In genomic region chr4:140047807-140048362, GRCm38 (mm10) we compare ENCODE assay signal across 16 mouse cellular contexts.
DNase-seq lines count a peak whose midpoint lies in the region; ATAC-seq lines count a peak whose summit lies in the region.
"Had no signal": no experiment of that assay in that cellular context is flagged by ENCODE, and none has a peak within 500 bp of the region (broad histone marks: within the 10 kb centered on the region; RNA-seq: fewer than 3 reads in every experiment).

No protein-coding gene starts in this region.

- no peak overlapping the region for H3K27ac ChIP-seq in midbrain, embryonic 16.5 days (ENCODE audit: low read length)
- H3K27ac ChIP-seq: kidney, postnatal 0 days; neural tube, embryonic 13.5 days had no signal

- H3K9me3 ChIP-seq in midbrain, embryonic 16.5 days (replicated peaks; ENCODE audit: control insufficient read depth, low read length, poor library complexity, severe bottlenecking) = no peaks in the 10 kb centered on the region; the same call in 1 of the 2 replicates

- no peaks in the 10 kb centered on the region for H3K36me3 ChIP-seq in midbrain, embryonic 16.5 days (ENCODE audit: control insufficient read depth, insufficient read depth, low read length)
- H3K36me3 ChIP-seq: G1E; neural tube, embryonic 13.5 days had no signal

- H3K4me2 ChIP-seq in midbrain, embryonic 16.5 days (ENCODE audit: low read length) = no peak overlapping the region
- H3K4me2 ChIP-seq: neural tube, embryonic 13.5 days had no signal

- H3K4me1 ChIP-seq in midbrain, embryonic 16.5 days (ENCODE audit: control insufficient read depth, insufficient read depth, low read length) = 0 out of 2 replicates have a peak, but pooled peaks cover 5% of the 10 kb centered on the region

- 0 out of 2 replicates have a peak, but pooled peaks have one; percentile 40 for ATAC-seq in midbrain, embryonic 16.5 days
- no peak for ATAC-seq in monocyte, adult 5-6 weeks (replicated peaks; ENCODE audit: insufficient number of reproducible peaks, low FRiP score, low TSS enrichment, poor library complexity, severe bottlenecking)
- ATAC-seq: lung, postnatal 0 days had no signal

- 65% methylated on average over 10 of the region's 10 CpGs for WGBS in midbrain, embryonic 16.5 days

- H3K4me3 ChIP-seq in midbrain, embryonic 16.5 days (ENCODE audit: low read depth, low read length) = no peak overlapping the region
- H3K4me3 ChIP-seq: erythroblast, embryonic 14.5 days; neural tube, embryonic 13.5 days had no signal

- no peak overlapping the region for H3K9ac ChIP-seq in midbrain, embryonic 16.5 days (ENCODE audit: low read depth, low read length)
- H3K9ac ChIP-seq: neural tube, embryonic 13.5 days had no signal

- peak; percentile 32 for DNase-seq in embryo, embryonic 11 days
- no peak for DNase-seq in embryo, embryonic 10.5 days (ENCODE audit: low spot score)
- peak; percentile 55 to 69 for DNase-seq in layer of hippocampus, postnatal 14 days (ENCODE audit: low spot score in 2 of 2)
- DNase-seq in layer of hippocampus, postnatal 36 days = no peak
- DNase-seq in R1 (ENCODE audit: low read depth, low spot score) = peak; percentile 95
- no peak for DNase-seq in left cerebral cortex, postnatal 36 days (ENCODE audit: low spot score in 2 of 2)
- DNase-seq: cerebellum, adult 11-12 months; heart, postnatal 10 days; right cerebral cortex, adult 18-20 months had no signal

- no peaks in the 10 kb centered on the region for H3K27me3 ChIP-seq in midbrain, embryonic 16.5 days (ENCODE audit: control insufficient read depth, insufficient read depth, low read depth, low read length)
- H3K27me3 ChIP-seq: neural tube, embryonic 13.5 days had no signal

- intact Hi-C loops in left cerebral cortex, postnatal 36 days (cut with DNase I) = no loop called here

Comparison
In these comparisons a context has a peak if more than half of its experiments do, and no peak if none do; other contexts are left out.
1. DNase-seq: peak in embryo, embryonic 11 days (single experiment), layer of hippocampus, postnatal 14 days (2 of 2) and R1 (single experiment); none in embryo, embryonic 10.5 days (single experiment), layer of hippocampus, postnatal 36 days (0 of 2) and left cerebral cortex, postnatal 36 days (0 of 2).